ENCODE assay signal across 23 mouse cellular contexts in genomic region chr5:142001973-142002372, GRCm38 (mm10).
DNase-seq lines count a peak whose midpoint lies in the region; ATAC-seq and TF ChIP-seq lines count a peak whose summit lies in the region.
"Had no signal": no experiment of that assay in that cellular context is flagged by ENCODE, and none has a peak within 500 bp of the region (broad histone marks: within the 10 kb centered on the region; RNA-seq: fewer than 3 reads in every experiment).

No protein-coding gene starts in this region.

- H3K4me1 ChIP-seq in intestine, embryonic 14.5 days (replicated peaks; ENCODE audit: control insufficient read depth, insufficient read depth, low read length): peaks cover 2% of the 10 kb centered on the region; the same call in 1 of the 2 replicates
- H3K4me1 ChIP-seq in intestine, embryonic 16.5 days (ENCODE audit: control insufficient read depth, insufficient read depth, low read length): peaks cover 2% of the 10 kb centered on the region; the same call in 1 of the 2 replicates
- H3K4me1 ChIP-seq in stomach, embryonic 15.5 days: no peaks in the 10 kb centered on the region
- H3K4me1 ChIP-seq in stomach, postnatal 0 days (replicated peaks; ENCODE audit: control insufficient read depth, insufficient read depth): no peaks in the 10 kb centered on the region
- peaks cover 4% of the 10 kb centered on the region; the same call in 1 of the 2 replicates for H3K4me1 ChIP-seq in stomach, embryonic 16.5 days (ENCODE audit: control insufficient read depth, insufficient read depth, low read length)
- no peaks in the 10 kb centered on the region for H3K4me1 ChIP-seq in forebrain, embryonic 12.5 days
- H3K4me1 ChIP-seq: embryonic facial prominence, embryonic 15.5 days; forebrain, embryonic 10.5 days; forebrain, embryonic 15.5 days; heart, embryonic 13.5 days had no signal

- H3K27me3 ChIP-seq in intestine, embryonic 14.5 days (replicated peaks; ENCODE audit: control insufficient read depth, insufficient read depth, low read length): no peaks in the 10 kb centered on the region
- H3K27me3 ChIP-seq in intestine, embryonic 16.5 days (replicated peaks; ENCODE audit: control insufficient read depth, insufficient read depth, low read length): no peaks in the 10 kb centered on the region
- H3K27me3 ChIP-seq in stomach, embryonic 15.5 days (replicated peaks): no peaks in the 10 kb centered on the region
- H3K27me3 ChIP-seq in stomach, postnatal 0 days (ENCODE audit: control insufficient read depth, insufficient read depth, low read length): no peaks in the 10 kb centered on the region
- no peaks in the 10 kb centered on the region for H3K27me3 ChIP-seq in stomach, embryonic 16.5 days (ENCODE audit: control insufficient read depth, insufficient read depth, low read length)
- no peaks in the 10 kb centered on the region for H3K27me3 ChIP-seq in forebrain, embryonic 12.5 days
- H3K27me3 ChIP-seq: embryonic facial prominence, embryonic 15.5 days; forebrain, embryonic 15.5 days; heart, embryonic 13.5 days; Patski had no signal

- TF ChIP-seq CTCF in stomach, postnatal 0 days (IDR thresholded peaks at IDR 0.05; ENCODE audit: low read depth): no peak

- DNase-seq in adrenal gland, adult 2 months: peak; percentile 51
- no peak for DNase-seq in adrenal gland, postnatal 4 days (ENCODE audit: low spot score in 2 of 2)
- DNase-seq in intestine, embryonic 14.5 days (ENCODE audit: low spot score): no peak
- no peak for DNase-seq in stomach, postnatal 0 days (ENCODE audit: low spot score)
- DNase-seq: cerebellum, adult 18-20 months; cerebellum, adult 9-11 months; cerebellum, postnatal 36 days; gastrocnemius, postnatal 36 days; heart, adult 11 months; heart, postnatal 36 days; kidney, adult 11 months had no signal

- H3K27ac ChIP-seq in intestine, embryonic 14.5 days (ENCODE audit: low read depth): peak overlapping the region; percentile 64
- H3K27ac ChIP-seq in intestine, embryonic 16.5 days (ENCODE audit: low read length): no peak overlapping the region; the same call in 1 of the 2 replicates
- peak overlapping the region; percentile 3; the same call in 1 of the 2 replicates for H3K27ac ChIP-seq in stomach, embryonic 15.5 days
- no peak overlapping the region for H3K27ac ChIP-seq in stomach, postnatal 0 days (replicated peaks)
- H3K27ac ChIP-seq in stomach, embryonic 16.5 days (ENCODE audit: low read length): no peak overlapping the region; the same call in 1 of the 2 replicates
- no peak overlapping the region for H3K27ac ChIP-seq in forebrain, embryonic 12.5 days
- H3K27ac ChIP-seq: embryonic facial prominence, embryonic 15.5 days; forebrain, embryonic 10.5 days; forebrain, embryonic 15.5 days; heart, embryonic 13.5 days; hindbrain, postnatal 0 days had no signal

- peak; percentile 69 for ATAC-seq in intestine, embryonic 14.5 days (replicated peaks; ENCODE audit: low FRiP score, low TSS enrichment, low read depth)
- no peak for ATAC-seq in intestine, embryonic 16.5 days
- no peak; the same call in 1 of the 2 replicates for ATAC-seq in stomach, embryonic 15.5 days (ENCODE audit: insufficient read depth, low FRiP score, low read depth)
- ATAC-seq in stomach, postnatal 0 days (ENCODE audit: low FRiP score, low TSS enrichment): no peak
- ATAC-seq in stomach, embryonic 16.5 days (ENCODE audit: insufficient read depth, low FRiP score): peak; percentile 17; the same call in 1 of the 2 replicates
- no peak for ATAC-seq in forebrain, embryonic 12.5 days (ENCODE audit: low FRiP score)
- ATAC-seq: activated CD4-positive, CD25-positive, alpha-beta regulatory T cell, adult 4 months; forebrain, embryonic 15.5 days; hindbrain, postnatal 0 days; Patski had no signal

- peaks cover 7% of the 10 kb centered on the region; the same call in 1 of the 2 replicates for H3K36me3 ChIP-seq in intestine, embryonic 14.5 days (ENCODE audit: control insufficient read depth, insufficient read depth, low read length)
- H3K36me3 ChIP-seq in intestine, embryonic 16.5 days (ENCODE audit: control insufficient read depth, insufficient read depth, low read length): peaks cover 5% of the 10 kb centered on the region; the same call in 1 of the 2 replicates
- no peaks in the 10 kb centered on the region for H3K36me3 ChIP-seq in stomach, embryonic 15.5 days
- H3K36me3 ChIP-seq in stomach, postnatal 0 days (ENCODE audit: control insufficient read depth, insufficient read depth, low read length): no peaks in the 10 kb centered on the region
- no peaks in the 10 kb centered on the region for H3K36me3 ChIP-seq in stomach, embryonic 16.5 days (ENCODE audit: control insufficient read depth, insufficient read depth, low read length)
- H3K36me3 ChIP-seq in forebrain, embryonic 12.5 days (replicated peaks): no peaks in the 10 kb centered on the region
- H3K36me3 ChIP-seq: embryonic facial prominence, embryonic 15.5 days; forebrain, embryonic 10.5 days; forebrain, embryonic 15.5 days had no signal

- no peak overlapping the region for H3K4me2 ChIP-seq in intestine, embryonic 14.5 days (ENCODE audit: low read length)
- H3K4me2 ChIP-seq in intestine, embryonic 16.5 days (ENCODE audit: low read depth, low read length): no peak overlapping the region
- no peak overlapping the region for H3K4me2 ChIP-seq in stomach, embryonic 15.5 days
- H3K4me2 ChIP-seq in stomach, postnatal 0 days (replicated peaks; ENCODE audit: low read depth): no peak overlapping the region
- no peak overlapping the region for H3K4me2 ChIP-seq in stomach, embryonic 16.5 days (ENCODE audit: low read depth, low read length)
- no peak overlapping the region for H3K4me2 ChIP-seq in forebrain, embryonic 12.5 days
- H3K4me2 ChIP-seq: embryonic facial prominence, embryonic 15.5 days; forebrain, embryonic 15.5 days; heart, embryonic 13.5 days had no signal

- 34% methylated on average over 3 of the region's 3 CpGs for WGBS in intestine, embryonic 14.5 days
- WGBS in intestine, embryonic 16.5 days: 50% methylated on average over 3 of the region's 3 CpGs
- WGBS in stomach, embryonic 15.5 days: 50% methylated on average over 3 of the region's 3 CpGs
- WGBS in stomach, postnatal 0 days: 54% methylated on average over 3 of the region's 3 CpGs
- 48% methylated on average over 3 of the region's 3 CpGs for WGBS in stomach, embryonic 16.5 days
- WGBS in forebrain, embryonic 12.5 days: 98% methylated on average over 3 of the region's 3 CpGs

- no peak overlapping the region for H3K4me3 ChIP-seq in intestine, embryonic 14.5 days (ENCODE audit: low read depth, low read length)
- no peak overlapping the region for H3K4me3 ChIP-seq in intestine, embryonic 16.5 days (ENCODE audit: low read length)
- no peak overlapping the region for H3K4me3 ChIP-seq in stomach, embryonic 15.5 days (replicated peaks)
- H3K4me3 ChIP-seq in stomach, postnatal 0 days (ENCODE audit: low read depth, low read length): no peak overlapping the region
- no peak overlapping the region for H3K4me3 ChIP-seq in stomach, embryonic 16.5 days (replicated peaks; ENCODE audit: low read length)
- no peak overlapping the region for H3K4me3 ChIP-seq in forebrain, embryonic 12.5 days (replicated peaks)
- H3K4me3 ChIP-seq: embryonic facial prominence, embryonic 15.5 days; erythroblast, embryonic 14.5 days; forebrain, embryonic 10.5 days; forebrain, embryonic 15.5 days; heart, embryonic 13.5 days had no signal

- 0 out of 2 replicates have a peak, but pooled peaks cover 8% of the 10 kb centered on the region for H3K9me3 ChIP-seq in intestine, embryonic 14.5 days (ENCODE audit: control insufficient read depth, low read length)
- H3K9me3 ChIP-seq in intestine, embryonic 16.5 days (ENCODE audit: control insufficient read depth, low read length): no peaks in the 10 kb centered on the region
- no peaks in the 10 kb centered on the region for H3K9me3 ChIP-seq in stomach, embryonic 15.5 days
- H3K9me3 ChIP-seq in stomach, postnatal 0 days (ENCODE audit: control insufficient read depth, low read length): peaks cover 3% of the 10 kb centered on the region; the same call in 1 of the 2 replicates
- 0 out of 2 replicates have a peak, but pooled peaks cover 3% of the 10 kb centered on the region for H3K9me3 ChIP-seq in stomach, embryonic 16.5 days (replicated peaks; ENCODE audit: control insufficient read depth, low read length)
- 0 out of 2 replicates have a peak, but pooled peaks cover 3% of the 10 kb centered on the region for H3K9me3 ChIP-seq in forebrain, embryonic 12.5 days
- H3K9me3 ChIP-seq: embryonic facial prominence, embryonic 15.5 days; forebrain, embryonic 10.5 days; forebrain, embryonic 15.5 days had no signal

- H3K9ac ChIP-seq in intestine, embryonic 14.5 days (ENCODE audit: low read length): no peak overlapping the region
- no peak overlapping the region for H3K9ac ChIP-seq in intestine, embryonic 16.5 days (ENCODE audit: low read depth, low read length)
- no peak overlapping the region for H3K9ac ChIP-seq in stomach, embryonic 15.5 days
- no peak overlapping the region for H3K9ac ChIP-seq in stomach, postnatal 0 days (ENCODE audit: low read length)
- no peak overlapping the region for H3K9ac ChIP-seq in stomach, embryonic 16.5 days (ENCODE audit: low read length)
- H3K9ac ChIP-seq in forebrain, embryonic 12.5 days: no peak overlapping the region
- H3K9ac ChIP-seq: embryonic facial prominence, embryonic 15.5 days; forebrain, embryonic 15.5 days; heart, embryonic 13.5 days had no signal

- no peak for TF ChIP-seq EP300 in stomach, postnatal 0 days (optimal IDR thresholded peaks at IDR 0.05)

Comparison
In these comparisons a context has a peak if more than half of its experiments do, and no peak if none do; other contexts are left out.
1. ATAC-seq: peak in intestine, embryonic 14.5 days (single experiment) and stomach, embryonic 16.5 days (single experiment); none in intestine, embryonic 16.5 days (single experiment), stomach, embryonic 15.5 days (single experiment), stomach, postnatal 0 days (single experiment) and forebrain, embryonic 12.5 days (single experiment).
2. H3K27ac ChIP-seq: peak in intestine, embryonic 14.5 days (single experiment) and stomach, embryonic 15.5 days (single experiment); none in intestine, embryonic 16.5 days (single experiment), stomach, postnatal 0 days (single experiment), stomach, embryonic 16.5 days (single experiment) and forebrain, embryonic 12.5 days (single experiment).